Mouse (Mus musculus) thymus, adult 2 months (tissue): ENCODE data around the gene Trank1. TPM values are rescaled to one million over a fixed set of nuclear protein-coding genes. Genes with fewer than 3 reads are reported as not detected.

ENCODE experiments used
- DNase-seq: peaks from one replicate; pipeline ENCODE4 v3.0.0; 2021
- H3K27ac ChIP-seq: fragments of 200-500 bp; 2 replicates; pipeline ENCODE4 v1.5.1; 2012; ENCODE audit warnings: low read length, control low read depth; ENCODE audit not compliant: control insufficient read depth, insufficient read depth
- H3K27me3 ChIP-seq: fragments of 200-500 bp; 2 replicates; pipeline ENCODE4 v1.6.1; 2012; ENCODE audit warnings: mild to moderate bottlenecking, low read length, moderate library complexity, mixed read lengths; ENCODE audit not compliant: control insufficient read depth, insufficient read depth
- H3K36me3 ChIP-seq: fragments of 200-500 bp; 2 replicates; pipeline ENCODE4 v1.6.1; 2012; ENCODE audit warnings: mild to moderate bottlenecking, low read length, moderate library complexity; ENCODE audit not compliant: control insufficient read depth, insufficient read depth
- H3K4me1 ChIP-seq: fragments of 200-500 bp; replicated peaks from 2 replicates; pipeline ENCODE4 v1.6.1; 2012; ENCODE audit warnings: low read length; ENCODE audit not compliant: control insufficient read depth, insufficient read depth
- H3K4me3 ChIP-seq: fragments of 200-500 bp; 2 replicates; pipeline ENCODE4 v1.5.1; 2012; ENCODE audit warnings: mild to moderate bottlenecking, low read length, control low read depth, moderate library complexity; ENCODE audit not compliant: control insufficient read depth, insufficient read depth
- CTCF ChIP-seq: fragments of 200-500 bp; IDR thresholded peaks from 2 replicates; pipeline ENCODE4 v1.5.1; 2012; ENCODE audit warnings: mild to moderate bottlenecking, control low read depth, low read length, moderate library complexity, borderline replicate concordance; ENCODE audit not compliant: control insufficient read depth, poor library complexity, insufficient read depth; ENCODE audit errors: extremely low read depth
- POLR2A ChIP-seq: fragments of 200-500 bp; IDR thresholded peaks from 2 replicates; pipeline ENCODE4 v1.6.1; 2012; ENCODE audit warnings: mild to moderate bottlenecking, low read length, control low read depth, moderate library complexity; ENCODE audit not compliant: control insufficient read depth, poor library complexity, insufficient read depth; ENCODE audit errors: extremely low read depth
- WGBS: fragments of 180-500 bp; shearing (Covaris S2); methylation state at CpG from one replicate; pipeline ENCODE4 v1.1.7; 2018; 5-methylcytosine and 5-hydroxymethylcytosine counted together
- polyA plus RNA-seq: library from polyadenylated mRNA; depleted of rRNA; stranded (reverse); fragments of >200 nt; gene quantifications from 2 replicates; pipeline ENCODE4 v1.2.3, GENCODE M21; 2012

Gene Trank1
- polyA plus RNA-seq, 1 experiment, result 0.13 TPM

GRCm38 (mm10) chr9:111272996-111273785 lies 38.3 kb upstream of the Trank1 start:
- peak; percentile 31 for DNase-seq
- H3K4me3 ChIP-seq, result peak overlapping the region; percentile 25; the same call in 1 of the 2 replicates
- H3K36me3 ChIP-seq, result peaks cover 14% of the 10 kb centered on the region
- TF ChIP-seq POLR2A (no peak), CTCF (no peak)
- H3K27ac ChIP-seq, result peak overlapping the region; percentile 25; the same call in 1 of the 2 replicates
- H3K4me1 ChIP-seq, result peaks cover 7% of the 10 kb centered on the region
- WGBS, result 33% methylated on average over 15 of the region's 15 CpGs
- no peaks in the 10 kb centered on the region for H3K27me3 ChIP-seq

DNA sequence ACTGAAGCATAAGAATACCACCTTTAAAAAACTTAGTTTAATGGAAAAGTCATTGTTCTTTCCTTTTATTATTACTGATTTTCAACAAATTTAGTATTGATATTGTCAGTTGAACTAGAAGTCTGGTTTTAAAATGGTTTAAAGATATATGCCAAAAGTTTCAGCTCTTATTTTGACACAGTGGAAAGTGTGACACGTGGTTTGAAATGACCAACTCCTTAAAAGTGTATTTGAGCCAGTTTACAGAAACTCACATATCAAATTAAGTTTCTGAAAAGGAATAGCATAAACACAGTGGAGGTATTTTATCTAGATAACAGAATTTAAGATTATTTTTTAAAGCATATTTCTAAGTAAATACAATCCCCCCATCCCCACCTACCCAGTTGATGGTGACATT lies 37.6 kb upstream of the Trank1 start:
- no peak for DNase-seq
- 82% methylated on average over 1 of the region's 1 CpGs for WGBS
- Histone ChIP-seq H3K4me3 (no peak overlapping the region), H3K27ac (no peak overlapping the region), H3K27me3 (no peaks in the 10 kb centered on the region), H3K4me1 (peaks cover 7% of the 10 kb centered on the region), H3K36me3 (peaks cover 22% of the 10 kb centered on the region)
- TF ChIP-seq POLR2A (no peak), CTCF (no peak)

DNA sequence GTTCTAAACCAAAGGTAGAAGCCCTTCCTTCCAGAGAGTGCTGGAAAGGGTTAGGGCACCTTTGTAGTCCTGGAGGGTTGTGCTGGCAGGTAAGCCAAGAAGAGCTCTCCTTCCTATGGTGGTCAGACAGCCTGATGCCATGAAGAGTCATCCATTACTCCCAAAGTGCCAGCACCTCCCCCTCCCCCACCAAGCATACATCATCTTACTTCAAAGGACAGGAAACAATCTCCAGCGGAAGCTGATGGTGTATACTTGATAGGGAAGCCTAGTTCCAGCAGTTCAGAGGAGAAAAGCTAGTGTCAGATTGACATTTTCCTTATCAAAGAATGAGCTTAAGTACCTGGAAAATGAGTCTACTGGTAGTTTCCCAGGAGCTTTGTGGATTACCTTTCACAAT lies 36.4 kb upstream of the Trank1 start:
- Histone ChIP-seq H3K4me3 (0 out of 2 replicates have a peak overlapping the region, but pooled peaks have one; percentile 9), H3K27ac (no peak overlapping the region), H3K36me3 (peaks cover 24% of the 10 kb centered on the region), H3K4me1 (peaks cover 7% of the 10 kb centered on the region), H3K27me3 (no peaks in the 10 kb centered on the region)
- DNase-seq, result peak; percentile 37
- TF ChIP-seq POLR2A (no peak), CTCF (no peak)
- WGBS, result 11% methylated on average over 1 of the region's 1 CpGs

- no peak for DNase-seq
- no peaks in the 10 kb centered on the region; the same call in 1 of the 2 replicates for H3K4me1 ChIP-seq
- TF ChIP-seq POLR2A, result no peak
- no peak for TF ChIP-seq CTCF
- WGBS, result 93% methylated on average over 3 of the region's 3 CpGs
- no peaks in the 10 kb centered on the region for H3K36me3 ChIP-seq
- H3K4me3 ChIP-seq, result no peak overlapping the region
- no peaks in the 10 kb centered on the region for H3K27me3 ChIP-seq
- H3K27ac ChIP-seq, result no peak overlapping the region
These were observed 26.5 kb upstream of the Trank1 start for GRCm38 (mm10) chr9:111285061-111285460.

DNA sequence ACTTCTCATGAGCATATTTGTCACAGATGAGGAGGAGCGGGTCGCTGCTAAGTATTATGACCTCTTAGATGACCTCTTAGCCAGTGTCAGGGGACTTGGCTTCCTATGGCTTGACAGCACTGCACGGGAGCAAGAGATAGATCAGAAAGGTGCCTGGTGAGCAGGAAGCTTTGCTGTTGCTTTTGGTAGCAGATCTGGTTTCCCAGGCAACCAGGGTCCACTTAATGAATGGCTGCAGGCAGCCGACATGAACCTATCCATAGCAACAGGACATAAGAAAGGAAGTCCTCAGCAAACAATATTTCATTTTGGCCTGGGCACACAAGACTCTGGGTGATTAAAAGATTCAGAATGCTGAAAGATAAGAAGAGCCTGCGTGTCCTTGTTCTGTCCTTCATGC lies 25.9 kb upstream of the Trank1 start:
- no peak overlapping the region for H3K4me3 ChIP-seq
- H3K4me1 ChIP-seq, result no peaks in the 10 kb centered on the region; the same call in 1 of the 2 replicates
- TF ChIP-seq POLR2A (no peak), CTCF (no peak)
- WGBS, result 72% methylated on average over 5 of the region's 5 CpGs
- no peaks in the 10 kb centered on the region for H3K36me3 ChIP-seq
- H3K27me3 ChIP-seq, result no peaks in the 10 kb centered on the region
- DNase-seq, result no peak
- no peak overlapping the region for H3K27ac ChIP-seq

DNA sequence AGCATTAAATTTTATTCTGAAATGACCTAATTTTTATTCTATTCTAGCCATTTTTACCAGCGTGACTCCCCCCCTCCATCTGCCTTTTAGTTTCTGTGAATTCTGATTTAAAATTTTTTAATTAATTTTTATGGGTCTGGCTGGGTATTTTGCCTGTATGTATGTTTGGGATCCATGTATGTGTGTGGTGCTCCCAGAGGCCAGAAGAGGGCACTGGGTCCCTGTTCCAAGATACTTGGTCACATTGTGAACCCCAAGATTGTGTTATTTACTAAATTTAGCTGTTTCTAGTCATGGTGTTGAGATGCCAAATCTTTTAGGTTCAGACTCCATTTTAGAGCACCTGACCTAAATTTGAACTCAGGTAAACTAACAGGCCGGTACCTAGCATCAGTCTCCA lies 25.1 kb upstream of the Trank1 start:
- WGBS, result 93% methylated on average over 2 of the region's 2 CpGs
- no peaks in the 10 kb centered on the region; the same call in 1 of the 2 replicates for H3K4me1 ChIP-seq
- no peaks in the 10 kb centered on the region for H3K36me3 ChIP-seq
- no peaks in the 10 kb centered on the region for H3K27me3 ChIP-seq
- no peak for DNase-seq
- H3K4me3 ChIP-seq, result no peak overlapping the region
- no peak for TF ChIP-seq CTCF
- no peak for TF ChIP-seq POLR2A
- H3K27ac ChIP-seq, result no peak overlapping the region
